Mouse (Mus musculus): Measurements from ENCODE around the gene Hsd3b1.

- TF ChIP-seq ZKSCAN1 (IDR thresholded peaks at IDR 0.05; ENCODE audit: low read depth, low read length), result no peak
- TF ChIP-seq CHD2 (IDR thresholded peaks at IDR 0.05; ENCODE audit: low read length), result no peak
- no peak for TF ChIP-seq POLR2A (IDR thresholded peaks at IDR 0.05; ENCODE audit: control insufficient read depth in 1 of 2, insufficient read depth in 1 of 2, low read depth in 1 of 2, low read length in 2 of 2, poor library complexity in 1 of 2)
- no peak for TF ChIP-seq SIN3A (IDR thresholded peaks at IDR 0.05; ENCODE audit: low read length)
- no peak for TF ChIP-seq CTCF (IDR thresholded peaks at IDR 0.05 in 2 of 3, conservative IDR thresholded peaks at IDR 0.05 in 1 of 3; ENCODE audit: control insufficient read depth in 1 of 3, insufficient read depth in 1 of 3, low read depth in 2 of 3, low read length in 3 of 3, poor library complexity in 1 of 3, severe bottlenecking in 1 of 3)
- TF ChIP-seq KAT2A (conservative IDR thresholded peaks at IDR 0.05; ENCODE audit: low read depth, low read length), result no peak
- no peak for TF ChIP-seq USF2 (IDR thresholded peaks at IDR 0.05; ENCODE audit: borderline replicate concordance in 1 of 2, insufficient read depth in 1 of 2, low read depth in 1 of 2, low read length in 2 of 2)
- TF ChIP-seq ZMIZ1 (IDR thresholded peaks at IDR 0.05; ENCODE audit: low read depth, low read length), result no peak
- no peak for TF ChIP-seq TAL1 (IDR thresholded peaks at IDR 0.05; ENCODE audit: low read length)
- TF ChIP-seq MAFK (IDR thresholded peaks at IDR 0.05; ENCODE audit: borderline replicate concordance, low read depth, low read length), result no peak
- TF ChIP-seq MYC (IDR thresholded peaks at IDR 0.05; ENCODE audit: low read depth, low read length), result no peak
- TF ChIP-seq GATA1 (IDR thresholded peaks at IDR 0.05; ENCODE audit: low read depth, low read length), result no peak
These were observed 10.7 kb downstream of the Hsd3b1 start for GRCm38 (mm10) chr3:98848898-98849297.
